Mouse (Mus musculus): ENCODE data around the gene Kif21a.

The Kif21a gene

DNA sequence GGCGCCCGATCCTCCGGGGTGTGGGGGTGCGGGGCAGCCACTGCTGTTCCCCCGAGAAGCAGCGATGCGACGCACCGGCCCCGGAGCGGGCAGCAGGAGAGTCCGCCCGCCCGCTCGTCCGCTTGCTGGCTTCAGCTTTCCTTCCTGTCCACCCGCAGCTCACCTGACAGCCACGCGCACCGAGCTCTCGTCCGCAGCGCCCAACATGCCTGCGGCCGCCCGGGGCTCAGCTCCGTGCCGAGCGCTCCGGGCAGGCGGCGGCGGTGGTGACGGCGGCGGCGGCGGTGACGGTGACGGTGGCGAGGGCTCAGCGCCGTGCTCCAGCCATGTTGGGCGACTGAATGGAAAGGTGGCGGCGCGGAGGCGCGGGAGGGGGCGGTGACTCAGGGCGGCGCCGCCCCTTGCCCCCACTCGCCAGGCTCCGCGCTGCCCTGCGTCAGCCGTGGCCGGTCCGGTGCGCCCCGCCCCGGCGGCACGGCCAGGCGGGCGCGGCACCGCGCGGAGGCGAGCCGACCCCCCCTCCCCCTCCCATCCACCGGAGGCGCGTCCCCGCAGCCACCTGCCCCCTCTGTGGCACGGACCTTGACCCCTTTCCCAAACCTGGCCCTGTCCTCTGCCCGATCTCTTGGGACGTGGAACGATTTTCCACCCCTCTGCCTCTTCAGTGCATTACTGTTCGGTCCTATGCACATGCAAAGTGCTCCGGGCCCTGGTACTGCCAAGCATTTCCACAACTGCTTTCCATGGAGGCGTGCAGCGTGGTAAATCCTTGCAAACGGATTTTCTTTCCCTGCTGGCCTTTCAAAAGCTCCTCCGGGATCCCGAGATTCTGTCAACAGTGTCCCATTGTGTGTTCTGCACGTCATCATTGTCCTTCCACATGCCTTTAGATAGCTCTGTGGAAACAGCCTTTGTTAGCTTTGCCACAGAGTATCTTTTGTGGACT, at the start of gene Kif21a:
Gene Kif21a (minus strand): TSS at position 453 of the 946 bp plus-strand sequence.
- peak; percentile 74 for DNase-seq

DNA sequence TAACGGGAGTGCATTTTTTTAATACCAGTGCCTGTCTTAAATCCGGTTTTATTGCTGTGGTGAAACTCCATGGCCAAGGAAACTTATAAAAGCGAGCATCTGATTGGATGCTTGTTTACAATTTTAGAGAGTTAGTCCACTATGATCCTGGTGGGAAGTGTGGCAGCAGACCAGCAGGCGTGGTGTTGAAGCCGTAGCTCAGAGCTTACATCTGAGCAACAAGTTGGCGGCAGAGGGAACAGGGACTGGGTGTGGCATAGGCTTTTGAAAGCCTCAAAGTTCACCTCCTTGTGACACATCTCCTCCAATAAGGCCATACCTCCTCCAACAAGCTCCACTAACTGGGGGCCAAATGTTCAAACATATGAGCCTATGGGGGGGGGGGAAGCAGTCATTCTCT, 46.9 kb upstream of the Kif21a start:
- no peak for DNase-seq

DNA sequence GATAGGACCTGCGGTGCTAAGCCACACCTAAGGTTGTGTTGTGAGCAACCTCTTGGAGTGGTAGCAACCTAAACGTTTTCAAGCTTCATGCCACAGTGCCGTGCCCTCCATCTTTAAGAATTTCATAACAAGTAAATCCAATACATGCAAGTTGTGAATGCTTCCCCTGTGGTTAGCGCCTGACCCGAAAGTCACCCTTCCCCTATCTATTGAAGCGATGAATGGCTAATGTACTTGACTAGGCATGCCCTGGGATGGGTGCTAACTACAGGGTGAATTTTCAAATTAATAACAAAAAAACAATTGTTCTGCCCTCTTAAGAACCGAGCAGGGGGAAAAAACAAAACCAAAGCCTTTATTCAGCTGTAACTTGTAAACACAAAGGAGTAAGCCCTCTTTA, 39.7 kb upstream of the Kif21a start:
- no peak for DNase-seq

- no peak for DNase-seq
Measured at GRCm38 (mm10) chr15:91088071-91088470, 38.3 kb upstream of the Kif21a start.

GRCm38 (mm10) chr15:91077457-91078410, 28.0 kb upstream of the Kif21a start:
- no peak for DNase-seq

DNA sequence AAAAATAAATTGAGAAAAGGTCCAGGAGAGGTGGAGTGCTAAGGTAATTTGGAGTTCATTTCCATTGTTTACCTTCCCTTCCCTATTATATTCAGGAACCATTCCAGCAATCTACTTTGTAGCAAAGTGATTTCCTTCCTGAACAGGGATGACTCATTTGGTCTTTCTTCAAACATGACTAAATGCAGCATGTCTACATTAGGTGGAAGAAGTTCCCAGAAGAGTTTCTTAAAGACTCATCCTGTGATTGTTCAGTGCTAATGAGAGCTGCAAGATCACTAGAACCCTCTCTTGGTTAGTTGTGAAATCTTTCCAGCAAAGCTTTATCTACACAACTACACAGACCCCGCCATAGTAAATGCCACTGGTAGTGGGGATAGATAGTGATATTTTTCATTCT, 22.7 kb upstream of the Kif21a start:
- no peak for DNase-seq

DNA sequence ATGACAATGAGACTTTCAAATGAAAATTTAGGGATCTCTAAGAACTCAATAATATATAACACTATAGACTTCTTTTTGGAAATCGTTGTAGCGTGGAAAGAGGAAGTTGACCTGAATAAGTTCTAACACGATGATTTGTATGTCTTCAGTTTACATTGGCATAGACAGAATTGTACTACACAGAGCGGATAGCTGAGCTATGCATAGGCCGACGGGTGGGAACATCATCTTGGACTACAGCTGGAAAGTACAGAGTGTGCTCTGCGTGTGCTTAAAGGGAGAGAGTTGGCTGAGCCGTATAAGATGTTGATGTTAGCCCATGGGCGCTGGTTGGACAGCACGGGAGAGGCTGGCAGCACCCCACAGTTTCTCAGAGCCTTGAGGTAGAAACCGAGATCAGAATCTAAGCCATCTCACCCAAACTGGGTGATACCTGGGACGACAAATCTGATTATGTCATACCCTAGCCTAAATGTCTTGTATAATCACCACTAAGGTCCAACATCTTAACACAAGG, 14.6 kb upstream of the Kif21a start:
- DNase-seq = no peak

DNA sequence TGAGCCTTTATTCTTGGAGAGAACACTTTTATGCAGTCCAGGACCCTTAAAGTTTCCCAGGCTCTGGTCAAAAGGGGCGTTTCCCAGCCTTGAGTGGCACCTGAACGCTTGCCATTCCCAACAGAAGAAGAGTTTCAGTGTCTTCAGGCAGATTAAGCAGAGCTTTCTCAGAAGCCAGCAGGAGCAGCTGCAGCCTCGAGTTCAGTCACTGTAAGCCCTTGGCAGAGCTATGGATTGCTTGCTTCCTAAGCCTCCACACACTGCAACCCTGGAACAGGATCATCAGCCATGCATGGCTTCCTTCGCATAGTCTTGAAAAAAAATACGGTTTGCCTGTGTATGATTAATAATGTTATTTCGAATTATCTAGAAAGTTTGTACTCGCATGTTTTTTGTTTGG, 14.1 kb upstream of the Kif21a start:
- no peak for DNase-seq

DNA sequence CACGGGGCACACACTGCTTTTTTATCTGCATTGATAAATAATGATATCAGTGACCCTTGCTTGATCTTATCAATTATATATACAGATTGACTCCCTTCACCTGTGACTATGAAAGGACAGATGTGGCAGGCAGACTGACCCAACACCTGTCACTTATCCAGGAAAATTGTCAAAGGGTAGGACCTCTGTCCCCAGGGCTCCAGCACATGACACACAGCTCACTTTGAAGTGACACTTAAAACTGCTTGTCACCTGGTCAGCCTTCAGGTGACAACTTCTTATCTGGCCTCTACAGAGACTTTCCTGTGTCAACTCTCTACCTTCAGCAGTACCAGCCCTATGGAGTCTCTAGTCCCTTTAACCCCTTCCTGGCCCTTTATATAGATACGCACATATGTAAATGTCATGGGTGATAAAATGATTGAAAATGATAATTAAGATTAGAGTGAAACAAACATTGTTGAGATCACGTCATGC, 7.2 kb upstream of the Kif21a start:
- no peak for DNase-seq

- no peak for DNase-seq
Measured at GRCm38 (mm10) chr15:91056176-91056865, 6.6 kb upstream of the Kif21a start.

GRCm38 (mm10) chr15:91048951-91049495, 725 bp downstream of the Kif21a start:
- DNase-seq = peak; percentile 22

GRCm38 (mm10) chr15:91047627-91048026, 2.1 kb downstream of the Kif21a start:
- DNase-seq = no peak

GRCm38 (mm10) chr15:91046506-91046905, 3.2 kb downstream of the Kif21a start:
- DNase-seq = no peak

DNA sequence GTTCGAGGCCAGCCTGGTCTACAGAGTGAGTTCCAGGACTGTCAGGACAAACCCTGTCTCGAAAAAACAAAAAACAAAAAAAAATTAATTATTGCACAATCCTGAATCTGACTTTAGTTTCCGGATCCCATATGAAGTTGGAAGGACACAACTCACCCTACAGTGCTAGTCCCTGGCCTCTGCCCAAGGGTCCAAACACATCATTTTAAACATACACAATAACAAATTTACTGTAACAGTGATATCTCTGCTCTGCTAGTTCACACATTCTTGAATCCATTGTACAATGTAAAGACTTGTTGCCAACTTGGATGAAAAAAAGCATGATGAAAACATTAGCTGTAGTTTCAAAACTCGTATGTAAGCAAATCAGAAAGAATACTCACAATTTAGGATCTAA, 6.5 kb downstream of the Kif21a start:
- no peak for DNase-seq

- no peak for DNase-seq
Measured at GRCm38 (mm10) chr15:91038860-91039259, 10.9 kb downstream of the Kif21a start.

- no peak for DNase-seq
Measured at GRCm38 (mm10) chr15:91034090-91034489, 15.7 kb downstream of the Kif21a start.

GRCm38 (mm10) chr15:91033529-91033928, 16.2 kb downstream of the Kif21a start:
- DNase-seq = no peak

GRCm38 (mm10) chr15:91028962-91029361, 20.8 kb downstream of the Kif21a start:
- no peak for DNase-seq

GRCm38 (mm10) chr15:91028494-91028893, 21.3 kb downstream of the Kif21a start:
- DNase-seq = peak; percentile 56

DNA sequence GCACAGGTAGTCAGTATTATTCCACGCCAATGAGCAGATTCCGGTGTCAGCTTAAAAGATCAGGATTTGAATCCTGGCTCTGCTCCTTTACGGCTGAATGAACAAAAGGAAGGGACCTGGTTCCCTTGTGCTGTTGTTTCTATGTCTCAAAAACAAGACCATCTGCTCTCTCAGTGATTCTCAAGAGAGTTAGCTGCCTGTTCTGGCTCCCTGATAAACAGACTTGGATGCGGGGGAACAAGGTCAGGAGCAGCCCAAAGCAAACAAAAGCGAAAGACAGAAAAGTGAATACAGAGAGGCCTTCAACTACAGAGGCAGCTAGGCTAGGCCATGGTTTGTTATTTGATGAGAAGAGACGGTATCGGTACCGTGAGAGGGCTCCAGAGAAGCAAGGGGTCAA, 27.5 kb downstream of the Kif21a start:
- no peak for DNase-seq

DNA sequence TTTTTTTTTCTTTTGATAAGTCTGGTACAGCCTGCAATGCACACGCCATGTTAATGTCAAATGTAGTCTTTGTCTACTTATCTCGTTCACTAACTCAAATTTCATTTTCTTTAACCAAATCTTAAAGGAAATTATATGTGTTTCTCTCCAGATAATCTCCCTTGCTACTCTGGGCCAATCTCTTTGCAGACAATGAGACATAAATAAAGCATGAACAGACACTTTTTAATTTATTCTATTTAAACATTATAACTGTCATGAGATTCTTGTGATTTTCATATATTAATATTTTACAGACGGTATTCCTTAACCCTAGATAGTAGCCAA, 30.9 kb downstream of the Kif21a start:
- no peak for DNase-seq

DNA sequence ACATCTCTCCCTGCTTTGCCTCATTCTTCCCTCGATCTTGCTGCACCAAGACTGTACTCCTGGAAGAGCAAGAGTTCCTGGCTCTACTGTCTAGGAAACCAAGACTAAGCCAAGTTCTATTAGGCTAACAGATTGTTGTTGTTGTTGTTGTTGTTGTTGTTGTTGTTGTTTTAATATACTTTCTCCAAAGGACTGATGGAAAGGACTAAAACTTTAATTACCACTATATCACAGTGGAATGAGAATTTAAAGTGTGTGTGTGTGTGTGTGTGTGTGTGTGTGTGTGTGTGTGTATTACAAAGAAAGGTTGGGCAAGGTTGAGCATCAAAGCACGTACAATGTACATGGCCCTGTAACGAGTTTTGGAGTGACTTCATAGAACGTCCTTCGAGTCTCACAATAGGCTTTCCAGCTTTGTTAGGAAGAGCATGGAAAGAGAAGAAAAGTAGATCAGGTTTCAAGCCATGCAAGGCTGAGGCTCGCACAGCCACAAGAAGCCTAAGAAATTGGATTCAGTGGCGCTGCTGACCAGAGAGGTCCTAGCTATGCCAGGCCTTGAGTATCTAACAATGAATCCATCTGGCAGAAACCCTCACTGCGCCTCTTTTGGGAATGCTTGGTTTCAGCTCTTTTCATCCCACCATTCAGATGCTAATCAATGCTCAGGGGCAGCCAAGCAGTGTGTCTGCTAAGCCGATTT, 31.4 kb downstream of the Kif21a start:
- DNase-seq = peak; percentile 72
